Mouse (Mus musculus): ENCODE data around the gene 4930544D05Rik.

DNA sequence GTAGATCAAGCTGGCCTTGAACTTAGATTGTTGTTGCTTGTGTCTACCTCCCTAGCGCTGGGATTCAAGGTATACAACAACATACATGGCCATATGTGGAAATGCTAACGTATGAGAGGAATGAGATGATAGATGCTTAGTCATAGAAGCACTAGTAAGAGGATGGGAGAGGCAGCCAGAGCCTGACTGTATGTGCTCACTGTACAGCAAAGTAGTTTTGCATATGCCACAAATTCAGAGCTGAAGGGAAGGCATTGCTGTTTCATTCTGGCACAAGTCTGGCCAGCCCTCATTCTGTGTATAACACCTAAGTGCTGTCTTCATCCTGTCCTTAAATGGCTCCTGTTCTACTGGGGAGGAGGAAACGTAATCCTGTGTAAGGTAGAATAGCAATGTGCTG is 29.4 kb upstream of the 4930544D05Rik start:
- TF ChIP-seq GATA1 (IDR thresholded peaks at IDR 0.05; ENCODE audit: low read length) (no peak), TAL1 (IDR thresholded peaks at IDR 0.05; ENCODE audit: low read length) (no peak)
